Mouse (Mus musculus) lung, adult 18-20 months (tissue): ENCODE measurements at regions not wholly inside any gene's neighbourhood (a gene's known extent, or its start where the extent isn't known, plus 50 kb on each side); places are given as distances from the start of the nearest gene placed in this dataset.
"Not testable (repeated sequence)": the region's sequence is repeated elsewhere in the genome, so short reads cannot be mapped to it uniquely, and the experiment has no call there.

Experiments
- DNase-seq, 2 experiments: peaks; one replicate each; pipeline ENCODE4 v3.0.0; 2022; ENCODE audit warnings: mixed read lengths in 2 of 2

DNA sequence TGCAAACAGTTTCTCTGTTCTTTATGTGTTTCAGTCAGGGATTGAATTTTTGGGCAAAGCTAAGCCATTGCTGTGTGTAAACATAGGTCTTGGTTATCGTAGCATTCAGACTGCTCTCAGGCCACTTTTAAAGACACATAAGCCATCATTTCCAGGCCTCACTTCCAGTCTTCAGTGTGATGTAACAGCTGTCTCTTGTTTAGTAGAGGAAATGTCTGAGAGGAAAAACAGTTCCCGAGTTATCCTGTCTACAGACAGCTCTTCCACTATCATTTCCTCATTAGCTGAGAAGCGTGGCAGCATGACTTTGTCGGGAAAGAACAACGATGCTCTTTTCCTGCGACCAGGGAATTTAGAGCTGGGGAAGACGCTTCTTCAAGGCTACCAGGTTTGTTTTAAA lies 196.9 kb downstream of the Fam198b start:
- DNase-seq, result no peak

DNA sequence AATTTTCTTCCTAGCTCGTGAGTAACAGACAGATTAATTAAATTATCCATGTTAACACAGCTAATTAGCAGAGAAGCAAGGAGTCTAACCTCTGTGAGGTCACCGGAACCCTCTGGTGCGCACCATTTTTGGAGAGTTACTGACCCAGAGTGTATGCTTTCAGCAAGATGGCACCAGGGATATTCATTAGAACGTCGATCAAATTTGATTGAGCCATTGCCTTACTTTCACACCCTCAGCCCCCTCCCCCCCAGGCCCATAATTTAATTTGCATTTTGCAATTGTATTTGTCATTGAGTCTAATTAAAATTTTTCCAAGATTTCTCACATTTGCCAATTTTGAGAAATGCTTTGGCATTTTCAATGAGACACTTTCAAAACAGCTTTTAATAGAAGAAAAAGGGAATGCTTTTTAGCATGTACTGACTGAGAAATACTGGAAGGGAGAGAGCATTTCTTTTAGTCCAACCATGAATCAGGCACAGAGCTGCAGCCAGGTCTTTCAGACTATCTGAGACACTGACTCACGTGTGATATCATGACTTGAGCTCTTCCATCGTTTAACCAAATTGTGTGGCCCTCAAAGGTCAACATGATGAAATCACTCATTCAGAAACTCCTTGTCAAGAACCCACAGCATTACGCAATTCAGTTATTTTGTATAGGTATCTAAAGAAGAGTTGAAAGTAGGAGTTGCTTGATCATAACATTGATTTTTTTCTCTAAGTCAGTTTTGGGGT lies 198.6 kb downstream of the Fam198b start:
- no peak for DNase-seq

DNA sequence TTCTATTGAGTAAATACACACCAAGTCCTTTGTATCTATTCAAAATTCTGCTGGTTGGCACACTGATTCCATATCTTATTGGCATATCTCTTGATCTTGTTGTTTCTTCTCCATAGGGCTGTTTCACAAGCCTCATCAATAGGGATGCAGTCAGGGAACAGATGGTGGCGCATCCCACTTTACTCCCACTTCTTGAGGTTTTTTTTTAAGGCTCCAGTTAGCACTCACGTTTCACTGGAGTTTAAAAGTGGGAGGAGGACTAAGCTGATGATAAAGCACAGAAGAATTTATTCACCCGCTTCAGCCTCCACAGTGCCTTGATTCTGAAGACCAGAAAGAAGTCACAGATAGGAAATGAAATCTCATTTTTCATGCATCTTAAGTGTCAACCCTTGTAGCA lies 199.8 kb downstream of the Fam198b start:
- no peak for DNase-seq

DNA sequence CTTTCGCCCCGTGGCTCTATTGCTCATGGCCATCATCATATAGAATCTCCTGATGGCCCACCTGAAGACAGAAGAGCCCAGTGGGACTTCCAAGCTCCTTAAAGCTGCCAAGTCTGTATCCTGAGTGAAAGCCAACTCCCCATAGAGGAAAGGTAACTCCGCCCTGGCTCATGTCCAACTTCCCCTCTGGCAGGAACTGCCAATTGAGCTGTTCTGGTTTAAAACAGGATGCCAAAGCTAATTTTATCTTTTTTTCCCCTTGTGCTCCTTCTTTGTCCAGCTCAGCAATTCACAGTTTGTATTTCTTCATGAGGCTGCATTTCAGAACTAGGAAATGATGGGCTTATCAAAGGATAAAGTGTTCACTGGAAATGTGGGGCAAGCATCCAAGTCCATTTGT lies 215.3 kb downstream of the Fam198b start:
- DNase-seq, result no peak

DNA sequence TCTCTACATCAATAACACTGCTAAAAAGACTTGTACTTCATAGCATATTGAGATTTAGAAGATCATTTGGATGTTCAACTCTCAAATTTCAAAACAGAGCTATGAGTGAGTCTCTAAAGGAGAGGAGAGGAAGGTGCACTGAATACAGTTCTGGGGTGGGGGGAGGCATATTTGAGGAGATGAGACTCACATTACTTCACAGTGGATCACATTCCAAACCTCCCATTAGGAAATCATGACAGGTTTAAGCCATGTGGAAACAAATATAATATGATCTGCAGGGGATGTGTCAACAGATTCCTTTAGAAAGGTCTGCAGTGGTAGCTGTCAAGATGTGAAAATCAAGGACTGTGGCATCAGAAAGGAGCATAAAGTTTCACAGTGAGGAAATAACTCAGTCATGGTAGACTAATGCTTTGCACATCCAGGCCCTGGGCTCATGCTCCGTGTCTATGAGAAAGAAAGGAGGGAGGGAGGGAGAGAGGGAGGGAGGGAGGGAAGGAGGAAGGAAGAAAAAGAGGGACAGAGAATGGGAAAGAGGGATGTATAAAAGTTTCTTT lies 235.9 kb downstream of the Fam198b start:
- DNase-seq, result no peak

DNA sequence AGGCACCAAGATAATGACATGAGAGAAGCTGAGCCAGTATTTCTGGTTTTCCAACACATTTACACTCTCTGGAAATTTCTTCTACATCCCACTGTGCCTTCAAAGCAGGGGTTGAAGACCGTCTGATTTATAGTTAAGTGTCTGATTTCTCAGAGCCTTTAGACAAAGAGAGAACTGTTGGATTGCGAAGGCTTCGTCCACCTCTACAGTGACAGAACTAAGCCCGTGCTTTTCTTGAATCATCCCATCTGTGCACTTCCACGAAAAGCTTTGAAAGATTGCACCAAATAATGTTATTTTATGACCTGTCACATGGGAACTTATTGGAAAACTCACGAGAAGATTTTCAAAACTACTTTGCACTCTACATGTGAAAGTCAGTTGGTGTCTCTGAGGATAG lies 239.3 kb downstream of the Fam198b start:
- DNase-seq, result no peak

DNA sequence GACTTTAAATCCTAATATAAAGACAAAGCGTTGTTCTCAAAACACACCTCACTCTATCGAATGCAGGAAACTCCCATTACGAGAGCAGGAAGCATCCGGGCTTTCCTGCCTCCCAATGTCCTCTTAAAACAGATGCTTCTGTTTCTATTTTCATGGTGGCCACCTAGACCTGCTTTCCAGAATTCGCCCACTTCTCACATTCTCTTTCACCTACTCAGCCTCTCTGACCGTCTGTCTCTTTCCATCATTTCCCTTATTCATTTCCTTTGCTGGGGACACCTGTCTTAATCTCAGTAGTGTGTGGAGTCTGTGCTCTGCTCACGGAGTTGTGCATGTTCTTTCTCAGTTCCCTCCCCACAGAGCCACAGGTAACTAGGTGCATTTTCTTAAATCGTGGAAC lies 240.3 kb downstream of the Fam198b start:
- DNase-seq, result no peak

DNA sequence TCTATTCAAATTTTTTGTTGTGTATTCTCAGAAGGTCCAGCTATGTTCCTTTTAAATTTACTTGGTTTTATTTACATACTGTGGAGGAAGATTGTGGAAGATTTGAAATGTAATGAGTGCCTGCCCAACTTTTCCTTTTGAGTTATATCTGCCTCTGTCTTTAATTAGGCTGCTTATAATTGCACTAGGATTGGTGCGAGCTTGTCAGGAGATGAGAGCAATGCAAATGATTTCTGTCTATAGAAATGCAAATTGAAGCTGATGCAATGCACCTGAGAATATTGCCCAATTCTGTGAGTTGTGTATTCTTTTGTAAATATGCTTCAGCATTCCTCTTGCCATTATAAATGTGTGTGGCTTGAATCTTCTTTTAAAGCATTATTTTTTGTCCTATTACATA lies 257.4 kb downstream of the Fam198b start:
- no peak for DNase-seq

DNA sequence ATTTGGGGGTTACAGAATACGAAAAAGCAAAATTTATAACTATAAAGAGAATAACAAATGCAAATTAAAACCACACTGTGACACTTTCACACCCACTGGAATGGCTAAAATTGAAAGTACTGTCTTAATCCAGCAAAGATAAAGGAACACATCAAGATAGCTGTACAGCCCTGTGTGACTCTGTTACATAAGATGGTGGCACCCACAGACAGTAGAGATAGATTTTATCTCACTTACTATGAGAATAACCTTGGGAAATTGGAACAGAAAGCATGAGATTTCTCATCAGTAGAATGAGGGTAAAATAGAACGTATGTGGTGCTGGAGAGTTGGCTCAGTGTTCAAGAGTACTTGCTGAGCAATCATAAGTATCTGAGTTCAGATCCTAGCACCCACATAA lies 276.1 kb downstream of the Fam198b start:
- no peak for DNase-seq

DNA sequence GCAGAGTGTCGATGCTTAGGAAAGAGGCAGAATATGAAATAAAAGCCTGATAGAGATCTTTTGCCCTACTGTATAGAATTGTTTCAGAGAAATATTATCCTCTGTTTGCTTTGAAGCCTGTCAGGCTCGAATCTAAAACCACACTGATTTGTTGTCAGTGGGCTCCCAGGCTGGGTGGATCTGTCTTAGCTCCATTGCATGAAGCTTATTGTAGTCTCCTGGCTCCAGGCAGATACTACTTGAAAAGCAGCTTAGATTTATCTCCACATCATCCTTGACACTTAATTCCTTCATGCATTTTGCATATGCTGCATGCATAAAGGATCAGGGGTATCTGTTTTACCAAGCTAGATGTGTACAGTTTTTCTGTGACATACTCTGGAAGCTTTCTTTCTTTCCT lies 297.4 kb downstream of the Fam198b start:
- no peak for DNase-seq

DNA sequence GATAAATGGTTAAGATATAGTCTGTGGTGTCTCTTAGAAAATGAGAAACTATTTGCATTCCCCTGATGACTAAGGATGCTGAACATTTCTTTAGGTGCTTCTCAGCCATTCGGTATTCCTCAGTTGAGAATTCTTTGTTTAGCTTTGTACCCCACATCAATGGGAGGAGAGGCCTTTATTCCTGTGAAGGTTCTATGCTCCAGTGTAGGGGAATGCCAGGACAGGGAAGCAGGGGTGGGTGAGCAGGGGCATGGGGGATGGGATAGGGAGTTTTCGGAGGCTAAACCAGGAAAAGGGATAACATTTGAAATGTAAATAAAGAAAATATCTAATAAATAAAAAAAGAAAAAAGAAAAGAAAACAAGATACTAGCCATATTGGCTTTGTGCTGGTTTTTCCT lies 297.8 kb downstream of the Fam198b start:
- not testable (repeated sequence) for DNase-seq

DNA sequence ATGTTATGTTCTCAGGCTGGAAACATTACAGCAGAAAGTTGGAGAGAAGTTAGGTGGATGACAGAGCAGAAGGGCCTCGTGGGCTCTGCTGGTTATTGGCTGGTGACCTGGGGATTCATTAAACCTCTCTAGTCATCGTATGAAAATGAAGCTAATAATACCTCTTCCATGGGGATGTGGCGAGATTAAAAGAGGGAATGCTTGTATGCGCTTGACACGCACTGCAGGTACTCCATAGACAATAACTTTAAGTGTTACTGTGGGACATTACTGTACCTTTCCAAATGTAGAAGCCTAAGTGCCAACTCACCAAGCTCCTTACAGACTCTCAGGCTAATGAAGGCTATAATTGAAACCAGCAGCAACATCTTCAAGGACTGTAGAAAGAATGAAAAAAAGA lies 303.1 kb downstream of the Fam198b start:
- DNase-seq, result no peak

DNA sequence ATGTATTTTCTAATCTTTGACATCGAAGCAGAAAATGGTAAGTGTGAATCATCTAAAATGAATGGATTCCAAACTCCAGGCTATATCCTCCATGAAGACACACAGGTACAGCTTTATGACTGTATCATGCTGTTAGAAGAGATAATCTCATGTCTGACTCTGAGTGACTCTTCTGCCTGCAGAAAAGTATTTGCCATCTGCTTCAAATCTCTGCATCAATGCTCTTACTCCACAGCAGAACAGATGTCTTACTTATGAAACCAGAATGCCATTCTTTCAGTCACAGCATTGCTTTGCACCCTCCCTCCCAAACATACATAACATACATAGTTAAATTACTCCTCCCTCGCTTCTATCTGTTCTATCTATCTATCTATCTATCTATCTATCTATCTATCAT lies 316.6 kb downstream of the Fam198b start:
- DNase-seq, result no peak

DNA sequence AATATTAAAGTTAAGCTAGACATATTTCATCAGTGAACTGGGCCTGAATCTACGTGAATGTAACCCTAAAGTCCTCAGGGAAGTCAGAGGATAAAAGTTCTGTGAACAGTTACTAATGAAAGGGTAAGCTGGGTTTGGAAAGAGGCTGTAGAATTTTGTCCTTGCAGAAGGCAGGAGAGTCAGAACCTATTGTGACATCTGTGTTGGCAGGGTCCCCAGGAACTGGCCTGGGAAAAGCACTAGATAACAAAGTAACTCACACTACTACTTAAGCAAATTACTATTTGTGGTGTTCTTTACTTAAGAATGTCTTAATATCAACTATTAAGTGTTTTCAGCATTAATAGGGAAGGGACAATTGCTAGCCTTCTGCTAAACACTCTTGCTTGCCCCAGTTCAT lies 320.5 kb downstream of the Fam198b start:
- no peak for DNase-seq

DNA sequence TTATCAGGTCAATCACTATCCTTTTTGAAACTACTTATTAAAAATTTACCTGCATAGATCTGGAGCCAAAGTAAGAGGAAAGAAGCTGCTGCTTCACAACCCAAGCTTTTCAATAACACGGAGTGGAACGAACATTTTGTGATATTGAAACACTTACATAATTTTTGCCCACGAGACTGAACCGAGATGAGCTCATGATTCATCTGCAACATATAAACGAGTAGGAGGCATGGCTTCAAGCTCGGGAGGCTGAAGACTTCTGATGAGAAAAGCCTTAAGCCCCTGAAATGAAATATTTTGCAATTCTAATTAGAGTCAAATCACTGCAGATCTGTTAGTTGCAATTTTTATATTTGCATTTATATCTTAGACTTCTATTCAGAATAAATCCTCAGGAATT lies 321.0 kb downstream of the Fam198b start:
- no peak for DNase-seq

DNA sequence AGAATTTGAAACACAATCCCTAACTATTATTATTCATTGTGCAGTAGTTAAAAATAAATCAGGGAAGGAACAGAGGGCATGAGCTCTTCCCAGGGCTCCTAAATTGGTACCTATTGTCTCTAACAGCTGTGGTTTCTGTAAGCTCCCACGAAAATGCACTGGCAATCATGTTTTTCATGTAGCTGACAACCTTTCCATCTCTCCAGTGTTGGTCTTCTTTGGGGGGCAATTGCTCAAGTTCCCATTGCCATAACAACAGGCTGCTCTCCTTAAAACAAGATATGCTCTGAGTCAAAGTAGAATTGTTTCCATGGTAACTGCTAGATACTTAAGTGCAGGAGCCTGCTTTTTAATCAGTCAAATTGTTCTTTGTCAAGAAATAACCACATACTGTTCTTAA lies 322.7 kb downstream of the Fam198b start:
- DNase-seq, result no peak

DNA sequence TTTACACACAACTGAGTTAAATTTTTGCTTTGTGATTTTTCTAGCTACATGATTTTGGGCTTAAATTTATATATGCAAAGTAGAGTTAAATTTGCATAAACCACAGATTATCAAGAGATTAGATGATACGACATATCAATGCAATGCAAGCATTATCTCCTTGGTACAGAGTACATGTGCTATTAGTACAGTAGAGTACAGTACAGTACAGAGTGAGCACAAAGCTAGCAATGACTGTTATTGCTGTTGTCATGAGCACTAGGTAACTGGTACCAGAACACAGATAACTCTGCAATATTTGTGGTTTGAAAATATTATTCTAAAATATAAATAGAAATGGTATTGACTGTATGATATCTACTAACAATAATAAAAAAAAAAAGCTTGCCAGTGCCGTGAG lies 323.7 kb downstream of the Fam198b start:
- DNase-seq, result no peak

DNA sequence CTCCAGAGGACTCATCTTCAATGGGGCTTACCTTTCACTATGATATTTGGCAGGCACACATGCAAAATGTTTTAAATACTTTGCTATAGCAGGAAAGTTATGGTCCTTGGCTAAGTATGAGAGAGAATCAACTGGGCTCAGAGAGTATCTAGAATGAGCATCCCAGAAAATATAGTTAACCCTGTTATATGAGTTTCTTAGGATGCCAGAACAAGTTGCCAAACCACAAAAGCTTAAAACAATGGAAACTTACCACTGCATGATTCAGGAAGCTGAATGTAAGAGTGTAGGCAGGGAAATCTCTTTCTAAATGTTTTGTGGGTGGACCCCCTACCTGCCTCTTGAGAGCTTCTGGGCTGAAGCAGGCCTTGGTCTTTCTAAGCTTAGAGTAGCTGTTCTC lies 325.3 kb downstream of the Fam198b start:
- DNase-seq, result no peak

DNA sequence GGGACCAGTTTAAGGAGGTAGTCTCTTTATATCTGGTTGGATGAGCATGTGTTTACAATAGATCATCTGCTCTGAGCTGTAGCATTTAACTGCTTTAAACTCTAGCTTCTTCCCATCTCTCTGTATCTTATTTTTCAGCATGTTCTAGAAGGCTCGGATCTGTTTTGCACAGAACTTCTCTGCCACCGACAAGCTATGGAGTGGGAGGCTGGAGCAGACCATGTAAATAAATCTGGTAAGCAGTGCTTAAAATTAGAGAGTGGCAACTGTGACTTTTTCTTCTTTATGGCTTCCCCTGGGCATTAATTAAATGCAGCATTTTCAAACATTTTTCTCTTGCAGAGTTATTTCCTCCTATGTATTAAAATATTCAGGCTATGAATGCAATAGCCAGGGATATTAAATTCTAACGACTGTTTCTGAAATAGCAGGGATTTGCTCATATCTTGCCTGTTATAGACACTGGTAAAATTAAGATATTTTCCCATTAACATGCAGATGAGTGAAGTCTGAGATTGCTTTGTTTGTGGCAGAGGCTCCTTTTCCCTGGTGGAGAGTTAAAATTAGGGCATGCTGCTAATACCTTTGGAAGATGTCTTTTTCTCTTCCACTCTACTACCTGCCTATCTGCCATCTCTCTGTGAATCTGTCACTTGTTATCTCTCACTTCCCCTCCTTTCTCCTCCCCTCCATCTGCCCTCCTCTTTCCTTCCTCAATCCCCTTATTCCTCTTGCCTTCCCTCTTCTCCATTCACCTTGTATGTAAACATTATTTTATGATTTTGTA lies 327.2 kb downstream of the Fam198b start:
- DNase-seq, result no peak

DNA sequence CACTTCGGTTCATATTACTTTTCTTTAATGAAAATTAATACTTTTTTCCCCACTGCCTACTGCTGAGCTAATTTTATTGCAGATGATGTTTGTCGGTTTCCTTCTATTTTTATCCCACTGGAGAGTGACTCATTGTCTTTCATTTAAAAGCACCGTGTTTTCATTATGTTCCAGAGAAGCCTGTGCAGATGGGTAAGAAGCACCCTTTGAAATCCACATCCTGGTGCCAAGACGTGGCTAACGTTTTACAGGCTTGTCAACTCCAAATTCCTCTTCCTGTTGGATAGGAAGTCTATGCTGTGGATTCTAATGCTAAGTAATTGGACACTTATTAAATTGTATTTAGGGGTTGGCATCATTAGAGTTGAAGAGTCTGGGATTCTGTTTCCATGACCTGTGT lies 364.3 kb downstream of the Fam198b start:
- DNase-seq, result no peak

DNA sequence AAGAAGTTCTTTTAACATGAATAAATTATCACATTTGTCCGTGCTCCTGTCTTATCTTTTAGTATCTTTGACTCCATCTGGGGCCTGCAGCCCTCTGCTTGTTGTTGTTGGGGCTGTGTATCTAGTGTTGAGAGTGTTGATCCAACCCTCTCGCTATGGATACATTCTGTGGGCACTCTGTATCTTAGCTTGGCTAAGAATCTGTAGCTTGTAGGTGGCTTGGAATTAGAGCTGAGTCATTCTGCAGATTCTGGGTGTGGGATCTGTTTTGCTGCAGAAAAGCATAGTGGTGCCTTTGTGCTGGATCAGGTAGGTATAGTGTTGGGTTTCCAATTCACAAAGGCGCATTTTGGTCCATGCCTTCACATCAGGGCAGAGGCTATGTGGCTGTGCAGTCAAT lies 365.6 kb downstream of the Fam198b start:
- no peak for DNase-seq

DNA sequence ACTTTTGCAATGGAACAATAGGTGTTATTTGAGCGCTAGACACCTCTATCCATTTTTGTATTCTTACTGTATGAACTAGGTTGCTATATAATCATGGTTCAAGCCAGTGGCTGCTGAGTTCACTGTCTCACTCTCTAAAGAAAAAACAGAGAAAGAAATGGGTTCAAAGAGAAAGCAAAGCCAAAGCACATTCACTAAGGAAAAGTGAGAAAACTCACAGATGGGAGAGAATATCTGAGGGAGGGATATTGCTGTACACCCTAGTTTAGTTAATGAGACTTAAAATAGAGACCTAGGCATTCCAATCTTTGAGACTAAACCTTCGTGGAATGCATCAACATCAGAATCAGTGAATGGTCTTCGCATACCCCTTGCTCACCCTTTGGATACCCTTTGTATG lies 371.0 kb downstream of the Fam198b start:
- DNase-seq, result no peak

DNA sequence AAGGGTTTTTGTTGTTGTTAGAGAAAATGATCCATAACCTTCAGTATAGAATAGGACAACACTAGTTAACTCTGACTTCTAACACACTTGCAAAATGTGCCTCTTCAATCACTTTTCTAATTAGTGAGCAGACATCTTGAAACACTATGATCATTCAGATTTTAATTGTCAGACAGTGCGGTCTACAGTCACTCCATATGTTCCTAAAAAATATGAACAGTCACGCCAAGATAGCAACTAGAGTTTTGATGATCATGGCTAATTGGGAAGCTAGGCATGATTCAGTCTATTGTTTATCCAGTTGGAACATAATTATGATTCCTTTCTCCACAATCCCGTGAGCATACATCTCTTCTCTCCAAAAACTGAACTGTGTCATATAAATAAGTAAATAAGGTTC lies 372.1 kb downstream of the Fam198b start:
- no peak for DNase-seq

DNA sequence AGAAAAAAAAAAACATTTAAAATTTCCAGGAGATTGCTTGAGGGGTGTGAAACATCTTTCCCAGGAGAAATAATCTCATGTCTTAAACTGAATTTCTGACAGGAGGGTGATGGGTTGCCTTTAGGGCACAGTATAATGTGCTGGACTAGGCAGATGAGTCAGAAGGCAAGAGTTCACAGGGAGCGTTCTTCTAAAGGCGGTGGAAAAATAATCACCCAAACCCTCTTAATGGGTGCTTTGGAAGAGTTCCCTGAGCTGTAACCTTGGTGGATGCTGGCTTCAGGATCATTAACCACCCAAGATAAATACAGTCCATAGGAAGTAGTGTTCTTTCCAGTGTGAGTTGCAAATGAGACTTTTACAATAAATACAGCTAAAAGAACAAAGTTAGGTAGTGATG lies 378.8 kb downstream of the Fam198b start:
- no peak for DNase-seq
